Mouse (Mus musculus): ENCODE results near the gene Sv2a.
"Not testable (repeated sequence)": the region's sequence is repeated elsewhere in the genome, so short reads cannot be mapped to it uniquely, and the experiment has no call there.

The Sv2a gene

DNA sequence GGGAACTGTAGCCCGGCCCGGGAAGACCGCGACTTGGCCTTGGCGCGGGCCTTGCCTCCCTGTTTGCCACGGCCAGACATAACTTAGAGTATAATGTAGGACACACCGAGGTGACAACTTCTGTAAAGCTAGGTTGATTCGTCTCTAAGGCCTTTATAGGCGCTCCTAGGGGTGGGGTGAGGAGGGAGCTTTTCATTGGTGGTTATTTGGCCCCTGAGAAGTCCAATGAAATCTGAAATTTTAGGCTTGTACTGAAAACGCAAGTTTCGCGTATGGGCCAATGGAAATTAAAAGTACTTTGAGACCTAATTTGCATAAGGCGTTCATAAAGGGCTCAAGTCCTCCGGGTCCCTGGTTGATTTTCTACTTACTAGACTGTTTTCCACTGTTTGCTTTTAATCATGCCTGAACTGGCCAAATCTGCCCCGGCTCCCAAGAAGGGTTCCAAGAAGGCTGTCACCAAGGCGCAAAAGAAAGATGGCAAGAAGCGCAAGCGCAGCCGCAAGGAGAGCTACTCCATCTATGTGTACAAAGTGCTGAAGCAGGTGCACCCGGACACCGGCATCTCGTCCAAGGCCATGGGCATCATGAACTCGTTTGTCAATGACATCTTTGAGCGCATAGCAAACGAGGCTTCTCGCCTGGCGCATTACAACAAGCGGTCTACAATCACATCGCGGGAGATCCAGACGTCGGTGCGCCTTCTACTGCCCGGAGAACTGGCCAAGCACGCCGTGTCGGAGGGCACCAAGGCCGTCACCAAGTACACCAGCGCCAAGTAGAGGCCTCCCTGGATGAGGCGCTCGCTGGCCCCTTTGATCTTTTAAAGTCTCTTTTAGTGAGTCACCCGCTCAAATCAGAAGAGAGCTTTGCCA, 40.1 kb downstream of the Sv2a start, which contains the start of the genes Hist2h2ac and Hist2h2be:
Gene Hist2h2ac, minus strand, starts transcription at position 116 of the 875 bp plus-strand sequence.
Gene Hist2h2be, plus strand, starts transcription at position 355 of the 875 bp plus-strand sequence.
- DNase-seq (ENCODE audit: low read depth, low spot score): peak; percentile 41

DNA sequence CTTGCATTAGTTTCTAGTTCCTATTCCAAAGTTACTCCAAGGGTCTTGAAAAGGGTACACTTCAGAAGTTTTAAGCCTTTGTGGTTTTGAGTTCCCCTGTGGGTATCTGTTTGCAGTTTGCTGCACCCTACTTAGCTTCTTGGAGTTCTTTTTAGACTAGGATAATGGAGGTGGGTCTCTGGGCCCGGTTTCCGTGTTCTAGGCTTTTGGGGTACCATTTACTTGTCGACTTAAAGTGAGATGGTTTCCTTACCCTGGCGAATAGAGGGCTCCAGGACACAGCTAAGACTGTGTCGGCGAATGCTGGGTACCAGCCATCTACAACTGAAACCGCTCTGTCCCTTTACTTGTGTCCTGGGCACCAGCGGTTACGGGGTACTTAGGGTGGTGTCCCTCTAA, 40.7 kb downstream of the Sv2a start:
- no peak for DNase-seq (ENCODE audit: low read depth, low spot score)

DNA sequence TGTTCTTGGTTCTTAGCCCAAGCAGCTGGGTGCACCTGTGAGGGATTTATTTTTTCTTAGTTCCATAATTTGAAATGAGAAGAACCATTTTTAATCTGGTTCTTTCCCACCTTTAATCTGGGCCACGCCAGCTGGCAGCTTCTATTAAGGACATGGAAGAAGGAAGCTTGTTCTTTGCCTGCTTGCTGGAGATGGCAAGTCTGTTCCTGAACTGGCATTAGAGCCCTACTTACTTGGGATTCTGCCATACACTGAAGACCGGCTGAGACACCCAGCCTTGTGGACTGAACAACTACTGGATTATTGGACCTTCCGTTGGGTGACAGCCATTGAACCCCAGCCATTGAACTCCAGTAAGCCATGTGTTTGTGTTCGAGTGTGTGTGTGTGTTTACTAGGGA, 41.8 kb downstream of the Sv2a start:
- DNase-seq (ENCODE audit: low read depth, low spot score): no peak

DNA sequence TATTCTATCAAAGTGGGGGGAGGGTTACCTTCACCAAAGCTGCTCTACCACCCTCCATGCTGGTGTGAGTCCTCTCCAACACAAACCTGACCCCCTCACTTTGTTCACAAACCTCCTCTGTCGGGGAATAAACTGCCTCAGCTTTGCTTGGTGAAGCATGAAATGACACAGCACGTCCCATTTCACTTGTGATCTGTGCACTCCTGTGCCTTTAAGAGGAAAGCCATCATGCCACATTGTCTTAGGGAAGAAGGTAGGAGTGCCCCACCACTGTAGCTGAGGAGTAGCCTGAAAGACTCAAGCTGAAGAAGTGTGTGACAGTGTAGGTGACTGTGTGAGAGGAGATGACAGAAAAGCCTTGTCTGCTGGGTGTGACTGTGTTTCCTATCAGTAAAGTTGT, 44.5 kb downstream of the Sv2a start:
- DNase-seq (ENCODE audit: low read depth, low spot score): no peak

DNA sequence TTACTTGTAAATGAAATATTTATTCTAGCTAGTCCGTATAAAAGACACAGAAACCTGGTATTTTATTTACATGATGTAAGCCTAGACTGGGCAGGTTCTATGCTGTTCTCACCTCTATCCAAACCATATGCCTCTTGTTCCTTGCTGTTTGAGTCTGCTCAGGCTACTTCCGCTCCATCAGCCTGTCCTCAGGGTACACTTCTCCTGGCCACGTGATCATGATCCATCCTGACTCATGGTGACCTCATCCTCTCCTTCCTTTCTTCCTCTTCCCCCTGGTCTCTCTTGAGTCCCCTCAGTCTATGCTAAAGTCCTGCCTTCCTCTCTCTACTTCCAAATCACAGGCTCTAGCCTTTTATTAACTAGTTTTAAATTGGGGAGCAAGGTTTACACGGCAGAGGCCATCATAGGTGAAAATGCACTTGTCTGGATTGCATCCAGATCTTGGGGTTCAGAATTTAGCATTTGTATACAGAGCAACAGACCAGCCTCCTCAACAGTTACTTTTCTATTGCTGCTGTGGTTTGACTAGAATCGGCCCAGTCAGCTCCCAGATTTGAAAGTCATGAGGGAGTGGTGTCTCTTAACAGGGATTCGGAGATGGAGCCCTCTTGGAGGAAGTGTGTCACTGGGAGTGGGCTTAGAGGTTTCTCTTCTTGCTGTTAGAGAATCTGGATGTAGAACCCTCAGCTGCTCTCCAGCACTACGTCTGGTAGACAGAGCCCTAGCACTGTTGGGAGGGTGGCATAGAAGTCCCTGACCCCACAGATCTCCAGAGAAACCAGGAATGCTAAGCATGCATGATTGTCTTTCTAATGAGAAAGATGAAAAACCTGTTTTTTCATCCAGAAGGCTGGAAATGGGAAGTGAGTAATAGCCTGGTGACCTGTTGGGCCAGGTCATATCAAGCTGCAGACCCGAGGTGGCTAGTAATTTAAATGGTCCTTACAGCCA, 46.0 kb downstream of the Sv2a start:
- DNase-seq (ENCODE audit: low read depth, low spot score): no peak

DNA sequence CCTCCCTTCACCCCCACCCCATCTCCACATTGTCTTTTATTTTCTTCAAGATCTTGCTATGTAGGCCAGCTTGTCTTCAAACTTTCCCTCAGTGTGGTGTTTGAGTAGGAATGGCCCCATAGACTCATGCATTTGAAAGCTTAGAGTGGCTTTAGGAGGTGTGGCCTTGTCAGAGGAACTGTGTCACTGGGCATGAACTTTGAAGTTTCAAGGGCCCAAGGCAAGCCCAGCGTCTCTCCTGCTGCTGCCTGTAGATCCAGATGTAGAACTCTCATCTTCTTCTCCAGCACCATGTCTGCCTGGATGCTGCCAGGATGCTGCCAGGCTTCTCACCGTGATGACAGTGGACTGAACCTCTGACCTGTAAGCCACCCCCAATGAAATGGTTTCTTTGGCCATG, 47.9 kb downstream of the Sv2a start:
- DNase-seq (ENCODE audit: low read depth, low spot score): no peak

DNA sequence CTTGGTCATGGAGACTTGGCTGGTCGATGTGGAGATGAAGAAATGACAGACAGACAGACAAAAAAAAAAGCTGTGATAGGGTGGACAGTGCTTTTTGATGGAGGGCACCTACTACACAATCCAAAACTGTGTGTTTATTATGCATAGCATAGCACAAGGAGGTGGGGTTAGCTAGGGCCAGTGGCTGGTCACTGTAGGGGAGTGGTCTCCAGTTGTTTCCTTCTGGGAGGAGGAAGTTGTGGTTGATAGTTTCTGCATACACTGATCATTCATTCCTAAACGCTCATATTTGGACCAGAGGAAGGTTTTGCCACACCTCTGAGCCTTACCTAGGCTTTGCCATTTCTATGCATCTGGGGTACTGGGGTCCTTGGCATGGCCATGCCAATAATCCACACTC, 49.5 kb downstream of the Sv2a start:
- DNase-seq (ENCODE audit: low read depth, low spot score): no peak

DNA sequence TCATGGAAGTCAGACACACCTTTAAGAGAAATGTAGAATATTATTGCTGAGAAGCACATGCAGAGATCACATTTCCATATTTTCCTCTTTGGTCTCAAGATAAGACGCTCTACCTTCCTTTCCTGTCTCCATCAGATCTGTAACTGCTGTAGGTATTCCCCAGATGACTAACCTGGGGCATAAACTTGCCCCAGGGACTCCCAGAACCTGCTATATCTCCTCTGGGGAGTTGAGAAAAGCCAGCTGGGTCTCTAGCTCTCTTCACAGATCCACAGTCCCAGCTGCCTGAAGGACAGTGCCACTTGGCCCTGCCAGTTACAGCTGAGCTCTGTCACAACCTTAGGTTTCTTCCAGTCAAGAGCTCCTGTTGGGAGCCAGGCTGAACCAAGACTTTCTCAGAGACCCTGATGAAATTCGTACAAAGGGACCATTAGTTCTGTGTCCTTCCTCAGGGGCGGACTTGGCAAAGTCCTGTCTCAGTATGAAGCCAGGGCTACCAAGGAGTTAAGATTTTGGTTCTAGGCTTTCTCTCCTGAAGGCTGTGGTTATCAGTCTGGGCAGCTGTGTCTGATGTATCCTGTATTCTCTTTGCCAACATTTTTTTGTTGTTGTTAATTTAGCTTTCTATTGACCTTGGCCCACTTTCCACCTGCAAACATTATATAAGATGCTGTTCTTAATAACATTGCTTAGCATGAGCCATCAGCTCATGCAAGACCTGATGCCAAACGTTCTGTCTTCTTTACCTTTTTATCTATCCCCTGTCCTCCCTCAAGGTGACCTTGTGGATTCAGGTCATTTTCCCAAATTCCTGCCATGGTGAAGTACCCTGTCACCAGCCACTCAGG, 50.2 kb downstream of the Sv2a start:
- no peak for DNase-seq (ENCODE audit: low read depth, low spot score)

DNA sequence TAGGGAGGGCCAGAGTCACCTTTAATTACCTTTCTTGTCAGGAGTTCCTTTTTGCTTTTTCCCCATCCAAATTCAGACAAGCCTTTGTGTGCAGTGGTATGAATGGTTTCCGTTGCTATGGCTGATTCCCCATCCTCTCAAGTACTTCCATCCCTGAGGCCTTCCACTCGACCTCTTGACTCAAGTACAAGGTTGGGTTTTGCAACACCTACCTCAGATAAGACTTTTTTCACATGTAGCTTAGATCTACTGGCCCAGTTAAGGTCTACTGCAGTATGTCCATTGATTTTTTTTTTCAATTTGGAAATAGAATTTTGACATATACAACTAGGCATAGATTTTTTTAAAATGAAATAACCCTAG, 50.8 kb downstream of the Sv2a start:
- no peak for DNase-seq (ENCODE audit: low read depth, low spot score)

DNA sequence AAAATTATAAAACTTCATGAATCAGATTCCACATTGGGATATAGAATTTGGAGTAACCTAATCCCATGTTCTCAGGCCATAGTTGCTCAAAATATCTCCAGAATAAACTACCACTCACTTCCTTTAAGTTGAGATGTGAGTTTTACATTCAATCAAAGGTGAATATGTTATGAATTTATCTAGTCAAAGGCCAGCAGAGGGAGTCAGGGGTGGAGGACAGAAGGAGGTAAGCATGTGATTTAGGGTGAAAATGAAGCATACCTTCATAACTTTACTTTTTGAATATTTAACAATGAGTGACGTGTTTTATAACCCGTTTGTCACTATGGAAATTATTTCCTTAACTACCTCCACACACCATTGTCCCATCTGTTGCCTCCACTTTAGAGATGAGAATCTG, 54.0 kb downstream of the Sv2a start:
- no peak for DNase-seq (ENCODE audit: low read depth, low spot score)

DNA sequence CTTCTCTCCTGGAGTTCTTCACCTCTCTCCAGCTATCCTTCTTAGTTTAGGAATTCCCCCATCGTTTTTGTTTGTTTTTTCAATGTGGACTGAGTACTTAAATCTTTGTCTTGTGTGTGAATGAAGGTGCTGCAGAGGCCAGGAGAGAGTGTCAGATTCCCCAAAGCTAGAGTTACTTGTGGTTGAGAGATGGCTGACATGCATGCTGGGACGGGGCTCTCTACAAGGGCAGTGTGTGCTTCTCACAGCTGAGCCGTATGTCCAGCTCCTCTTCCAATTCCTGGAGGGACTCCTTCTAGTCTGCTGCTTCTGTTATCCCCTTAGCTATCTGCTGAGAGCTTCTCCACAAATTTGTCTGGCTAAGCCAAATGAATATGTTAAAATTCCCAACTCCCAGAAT, 54.9 kb downstream of the Sv2a start:
- DNase-seq (ENCODE audit: low read depth, low spot score): no peak

DNA sequence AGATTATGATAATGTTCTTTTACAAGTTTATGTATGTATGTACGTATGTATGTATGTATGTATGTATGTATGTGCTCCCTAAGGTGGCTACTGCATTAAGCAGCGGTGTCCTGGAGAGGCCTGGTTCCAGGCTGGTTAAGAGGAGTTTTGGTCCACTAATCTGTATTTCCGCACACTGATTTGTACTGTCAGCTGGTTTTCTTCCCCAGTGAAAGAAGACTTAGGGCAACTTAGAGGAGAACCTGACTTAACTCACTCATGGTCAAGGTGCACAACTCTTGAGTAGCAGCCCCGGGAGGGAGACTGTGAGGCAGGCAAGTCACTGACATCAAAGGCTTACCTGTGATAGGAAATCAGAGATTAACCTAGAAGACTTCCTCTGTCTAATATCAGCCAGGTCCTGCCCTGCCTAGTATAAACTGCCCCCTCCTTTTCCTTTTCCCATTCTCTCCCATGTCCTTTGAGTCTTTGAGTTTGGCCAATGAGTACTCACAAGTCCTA, 55.9 kb downstream of the Sv2a start:
- DNase-seq (ENCODE audit: low read depth, low spot score): no peak

DNA sequence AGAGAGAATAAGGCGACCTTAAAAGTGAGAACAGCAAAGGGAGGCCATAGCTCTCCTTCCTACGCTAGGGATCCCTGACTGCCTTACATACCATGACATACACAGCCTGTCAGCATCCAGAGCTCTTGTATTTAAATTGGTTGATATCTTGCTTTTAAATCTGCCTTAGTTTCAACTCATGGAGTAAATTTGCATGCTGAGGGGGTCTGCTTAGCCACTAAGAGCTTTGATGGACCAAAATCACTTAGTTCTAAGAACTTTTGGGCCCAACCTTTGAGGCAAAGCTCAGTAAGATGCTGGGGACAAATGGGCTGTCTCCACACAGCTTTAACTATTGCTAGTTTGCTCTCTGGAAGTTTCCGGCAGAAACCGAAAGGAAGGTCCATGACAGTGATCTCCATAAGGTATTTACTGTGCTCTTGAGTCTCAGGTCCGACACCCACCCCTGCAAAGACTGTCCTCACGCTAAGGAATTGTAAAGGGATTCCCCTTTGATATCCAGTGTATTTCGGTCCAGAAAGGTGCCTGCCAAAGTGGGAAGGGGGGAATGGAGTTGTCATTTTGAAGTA, 56.5 kb downstream of the Sv2a start:
- DNase-seq (ENCODE audit: low read depth, low spot score): no peak

DNA sequence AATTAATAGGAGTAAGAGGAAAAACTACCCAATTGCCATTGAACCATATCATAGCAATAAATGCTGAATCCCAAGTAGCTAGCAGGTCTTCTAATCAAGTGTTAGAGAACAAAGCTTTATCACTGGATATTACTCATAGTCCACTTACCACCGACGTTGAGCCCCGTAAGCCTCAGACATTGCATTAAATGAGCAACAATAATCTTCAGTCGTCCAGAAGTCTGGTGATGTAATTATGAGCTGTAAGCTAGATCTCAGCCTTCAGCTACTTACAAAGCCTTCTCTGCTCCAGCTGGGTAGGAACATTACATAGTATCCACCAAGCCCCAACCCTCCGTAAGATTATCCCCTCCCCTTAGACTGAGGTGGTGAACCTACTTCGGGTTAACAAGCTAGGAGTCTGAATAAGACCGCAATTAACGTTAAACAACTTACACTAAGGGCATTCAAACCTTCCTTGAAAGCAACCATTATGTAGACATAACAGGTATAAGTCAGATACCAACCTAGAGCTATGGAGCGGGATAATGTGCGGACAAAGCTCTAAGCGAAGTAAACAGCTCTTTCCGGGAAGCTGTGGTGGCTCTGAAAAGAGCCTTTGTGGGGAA, 57.1 kb downstream of the Sv2a start:
- DNase-seq (ENCODE audit: low read depth, low spot score): peak; percentile 47

DNA sequence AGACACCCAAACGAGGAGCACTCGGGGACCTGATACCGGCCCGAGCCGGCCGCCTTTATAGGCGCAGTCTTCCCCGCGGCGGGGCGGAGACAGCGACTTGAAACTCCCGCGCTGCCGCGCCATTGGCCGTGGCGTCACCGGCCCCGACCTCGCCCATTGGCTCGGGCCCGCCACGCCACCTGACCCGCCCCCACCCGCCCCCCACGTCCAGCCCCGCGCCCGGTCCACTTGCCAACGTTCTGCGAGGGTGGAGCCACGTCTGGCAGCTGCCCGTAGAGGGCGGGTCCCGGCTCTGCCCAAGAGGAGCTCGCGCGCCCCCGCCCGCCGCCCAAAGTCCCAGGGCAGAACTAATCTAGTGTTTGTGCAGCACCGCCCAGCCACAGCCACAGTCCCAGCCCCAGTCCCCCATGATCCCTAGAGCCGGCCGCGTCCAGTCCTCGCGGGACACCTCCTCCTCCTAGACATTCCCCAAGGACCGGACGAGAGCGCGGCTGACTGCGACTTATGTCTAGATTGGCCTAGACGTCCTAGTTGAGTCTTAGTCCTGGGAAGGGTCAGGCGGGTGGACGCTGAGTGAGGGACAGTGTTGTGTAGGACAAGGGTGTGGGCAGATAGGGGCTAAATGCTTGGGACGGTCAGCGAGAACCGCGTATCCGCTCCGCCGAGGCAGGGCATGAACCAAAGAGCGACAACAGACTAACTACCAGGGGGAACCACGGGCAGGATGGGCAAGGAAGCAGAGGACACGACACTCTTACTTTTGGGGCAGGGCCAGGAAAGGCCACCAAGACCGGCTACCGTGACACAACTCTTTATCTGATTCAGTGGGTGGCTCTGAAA, 58.2 kb downstream of the Sv2a start, which contains the start of gene Hist2h3c2:
Gene Hist2h3c2, minus strand, starts transcription at position 174 of the 840 bp plus-strand sequence.
- not testable (repeated sequence) for DNase-seq (ENCODE audit: low read depth, low spot score)

DNA sequence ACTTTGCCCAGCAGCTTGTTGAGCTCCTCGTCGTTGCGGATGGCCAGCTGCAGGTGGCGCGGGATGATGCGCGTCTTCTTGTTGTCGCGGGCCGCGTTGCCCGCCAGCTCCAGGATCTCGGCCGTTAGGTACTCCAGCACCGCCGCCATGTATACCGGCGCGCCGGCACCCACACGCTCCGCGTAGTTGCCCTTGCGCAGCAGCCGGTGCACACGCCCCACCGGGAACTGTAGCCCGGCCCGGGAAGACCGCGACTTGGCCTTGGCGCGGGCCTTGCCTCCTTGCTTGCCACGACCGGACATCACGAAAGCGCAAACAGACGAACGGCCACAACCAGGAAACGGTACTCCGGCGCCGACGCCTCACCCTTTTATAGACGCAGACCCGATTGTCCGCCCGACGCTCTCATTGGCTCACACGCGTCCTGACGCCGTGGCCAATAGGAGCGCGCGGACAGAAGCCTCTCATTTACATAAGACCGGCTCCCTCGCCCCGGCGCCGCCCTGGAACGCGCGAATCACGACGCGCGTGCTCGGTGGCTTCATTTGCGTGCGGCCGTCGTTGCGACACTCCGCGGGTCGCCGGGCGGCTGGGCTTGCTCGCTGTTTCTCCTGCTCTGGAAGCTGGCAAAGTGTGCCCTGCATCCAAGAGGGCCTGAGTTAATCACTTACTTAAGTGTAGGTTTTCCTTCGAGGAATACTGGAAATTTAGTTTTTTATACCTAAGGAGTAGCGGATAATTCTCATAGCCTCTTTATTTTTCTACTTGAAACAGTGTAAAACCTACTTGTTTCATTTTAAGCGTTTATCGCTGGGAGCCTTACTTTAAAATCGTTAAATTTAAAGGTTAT, 59.2 kb downstream of the Sv2a start, which contains the start of gene Hist2h2aa2:
Gene Hist2h2aa2, minus strand, starts transcription at position 328 of the 850 bp plus-strand sequence.
- peak; percentile 48 for DNase-seq (ENCODE audit: low read depth, low spot score)

DNA sequence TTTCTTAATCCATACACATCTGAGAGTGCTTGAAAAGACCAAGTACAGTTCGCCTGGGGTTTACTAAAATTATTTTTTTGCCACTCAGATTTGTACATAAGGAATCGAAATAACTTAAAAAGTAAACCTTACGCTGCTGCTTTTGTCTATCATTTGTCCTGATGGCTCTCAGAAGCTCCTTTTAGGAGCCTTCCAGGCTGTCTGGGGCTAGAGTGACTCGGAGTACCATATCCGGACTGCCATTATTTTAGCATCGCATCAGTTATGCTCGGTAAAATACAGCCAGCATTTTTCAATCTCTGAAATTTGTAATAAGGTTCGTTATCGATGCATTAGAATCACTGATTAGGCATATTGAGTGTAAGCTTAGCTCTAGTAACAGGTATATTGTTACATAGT, 59.8 kb downstream of the Sv2a start:
- DNase-seq (ENCODE audit: low read depth, low spot score): no peak

DNA sequence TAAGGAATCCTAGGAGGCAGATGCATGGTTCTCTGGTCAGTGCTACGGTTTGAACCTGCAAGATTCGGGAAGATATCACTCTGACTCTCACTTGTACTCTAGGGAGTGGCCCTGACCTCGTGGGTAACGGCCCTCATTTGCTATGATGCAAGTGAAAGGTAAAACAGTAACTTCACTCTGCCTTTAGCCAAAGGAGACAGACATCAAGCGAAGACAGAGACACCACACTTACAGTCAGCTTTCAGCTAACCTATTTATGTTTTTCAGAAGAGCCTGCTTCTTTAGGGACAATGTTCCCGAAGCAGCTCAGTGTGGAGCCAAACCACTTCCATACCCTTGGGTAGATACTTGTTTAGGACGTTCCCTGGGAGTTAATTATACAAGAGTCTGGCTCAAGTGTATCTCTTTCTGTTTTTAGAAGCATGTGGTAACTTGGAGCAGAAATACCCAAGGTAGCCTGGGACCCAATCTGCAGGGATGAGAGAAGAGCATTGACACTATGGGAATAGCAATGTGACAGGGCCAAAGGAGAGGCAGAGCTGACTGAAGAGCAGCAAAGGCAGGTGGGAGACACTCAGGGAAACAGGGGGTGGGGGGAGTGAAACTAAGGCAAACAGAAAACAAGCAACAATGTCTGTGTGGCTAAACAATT, 63.1 kb downstream of the Sv2a start:
- DNase-seq (ENCODE audit: low read depth, low spot score): no peak
